Mouse (Mus musculus) bone marrow, adult 2 months (tissue): ENCODE data around the gene Lrrc1. TPM values are rescaled to one million over a fixed set of nuclear protein-coding genes. Genes with fewer than 3 reads are reported as not detected.

Experiments used
- H3K27ac ChIP-seq: fragments of 200-500 bp; 2 replicates; pipeline ENCODE4 v1.5.1; 2012; ENCODE audit warnings: low read depth, mild to moderate bottlenecking, control low read depth, inconsistent platforms, low read length; ENCODE audit not compliant: control insufficient read depth, poor library complexity, insufficient read depth
- H3K4me1 ChIP-seq: fragments of 200-500 bp; 2 replicates; pipeline ENCODE4 v1.6.1; 2011; ENCODE audit warnings: low read length; ENCODE audit not compliant: control insufficient read depth, insufficient read depth
- H3K4me3 ChIP-seq: fragments of 200-500 bp; replicated peaks from 2 replicates; pipeline ENCODE3; 2011; ENCODE audit warnings: mild to moderate bottlenecking, low read depth, low read length, control low read depth; ENCODE audit not compliant: control insufficient read depth
- CTCF ChIP-seq: fragments of 200-500 bp; IDR thresholded peaks from 2 replicates; pipeline ENCODE4 v1.5.1; 2011; ENCODE audit warnings: low read length, control low read depth; ENCODE audit not compliant: control insufficient read depth, insufficient read depth
- POLR2A ChIP-seq: fragments of 200-500 bp; IDR thresholded peaks from 2 replicates; pipeline ENCODE4 v1.6.1; 2011; ENCODE audit warnings: low read depth, mild to moderate bottlenecking, control low read depth, low read length, borderline replicate concordance; ENCODE audit not compliant: control insufficient read depth
- WGBS: fragments of 180-500 bp; shearing (Covaris S2); methylation state at CpG from one replicate; pipeline ENCODE4 v1.1.7; 2018; 5-methylcytosine and 5-hydroxymethylcytosine counted together
- polyA plus RNA-seq: library from polyadenylated mRNA; stranded (reverse); fragments of >200 nt; gene quantifications from 2 replicates; pipeline ENCODE4 v1.2.4, GENCODE M21; 2011; ENCODE audit warnings: low replicate concordance; ENCODE audit not compliant: missing spikeins, insufficient read depth, insufficient read length

Gene Lrrc1
- polyA plus RNA-seq, 1 experiment: 5.7 TPM

GRCm38 (mm10) chr9:77399801-77400200 lies 144.9 kb downstream of the Lrrc1 start:
- Histone ChIP-seq H3K4me1 (no peaks in the 10 kb centered on the region), H3K27ac (no peak overlapping the region), H3K4me3 (no peak overlapping the region)
- 59% methylated on average over 5 of the region's 5 CpGs for WGBS
- TF ChIP-seq POLR2A: no peak
- no peak for TF ChIP-seq CTCF

- WGBS: 46% methylated on average over 13 of the region's 13 CpGs
- Histone ChIP-seq H3K27ac (no peak overlapping the region), H3K4me3 (no peak overlapping the region), H3K4me1 (no peaks in the 10 kb centered on the region)
- TF ChIP-seq CTCF: no peak
These were observed 145.6 kb downstream of the Lrrc1 start for GRCm38 (mm10) chr9:77398856-77399631.

- Histone ChIP-seq H3K4me3 (no peak overlapping the region), H3K27ac (no peak overlapping the region), H3K4me1 (no peaks in the 10 kb centered on the region)
- no peak for TF ChIP-seq POLR2A
- 81% methylated on average over 4 of the region's 4 CpGs for WGBS
These were observed 147.6 kb downstream of the Lrrc1 start for GRCm38 (mm10) chr9:77397027-77397426.

GRCm38 (mm10) chr9:77391248-77391647 lies 153.4 kb downstream of the Lrrc1 start:
- no peak for TF ChIP-seq POLR2A
- no peak for TF ChIP-seq CTCF
- H3K4me3 ChIP-seq: no peak overlapping the region
- no peaks in the 10 kb centered on the region for H3K4me1 ChIP-seq
- 63% methylated on average over 10 of the region's 10 CpGs for WGBS
- H3K27ac ChIP-seq: no peak overlapping the region

GRCm38 (mm10) chr9:77388956-77389355 lies 155.7 kb downstream of the Lrrc1 start:
- TF ChIP-seq POLR2A (no peak), CTCF (no peak)
- Histone ChIP-seq H3K27ac (no peak overlapping the region), H3K4me3 (no peak overlapping the region), H3K4me1 (no peaks in the 10 kb centered on the region)
- WGBS: 56% methylated on average over 8 of the region's 8 CpGs

GRCm38 (mm10) chr9:77386751-77387150 lies 157.9 kb downstream of the Lrrc1 start:
- Histone ChIP-seq H3K4me3 (no peak overlapping the region), H3K4me1 (no peaks in the 10 kb centered on the region), H3K27ac (no peak overlapping the region)
- 41% methylated on average over 1 of the region's 1 CpGs for WGBS
- TF ChIP-seq CTCF (no peak), POLR2A (no peak)

GRCm38 (mm10) chr9:77385611-77386010 lies 159.1 kb downstream of the Lrrc1 start:
- WGBS: 88% methylated on average over 12 of the region's 12 CpGs
- TF ChIP-seq CTCF: no peak
- TF ChIP-seq POLR2A: no peak

GRCm38 (mm10) chr9:77384651-77385050 lies 160.0 kb downstream of the Lrrc1 start:
- no peaks in the 10 kb centered on the region for H3K4me1 ChIP-seq
- H3K4me3 ChIP-seq: no peak overlapping the region
- H3K27ac ChIP-seq: no peak overlapping the region
- WGBS: 80% methylated on average over 9 of the region's 9 CpGs
- TF ChIP-seq CTCF: no peak

More at GRCm38 (mm10) chr9:77385611-77386010, 159.1 kb downstream of the Lrrc1 start:
- H3K27ac ChIP-seq: no peak overlapping the region
- no peaks in the 10 kb centered on the region for H3K4me1 ChIP-seq
- no peak overlapping the region for H3K4me3 ChIP-seq

GRCm38 (mm10) chr9:77383951-77384350 lies 160.7 kb downstream of the Lrrc1 start:
- Histone ChIP-seq H3K4me3 (no peak overlapping the region), H3K4me1 (no peaks in the 10 kb centered on the region), H3K27ac (no peak overlapping the region)
- TF ChIP-seq CTCF (no peak), POLR2A (no peak)
- 75% methylated on average over 4 of the region's 4 CpGs for WGBS
